Mouse (Mus musculus) stomach, embryonic 16.5 days (tissue): ENCODE measurements around the gene Trio. TPM values are rescaled to one million over a fixed set of nuclear protein-coding genes. Genes with fewer than 3 reads are reported as not detected.
A peak's percentile ranks its signal among the peaks of the same experiment; 100 is the strongest.

ENCODE experiments used
- ATAC-seq: fragments of 200-750 bp; cut with Nextera tagmentation; 2 replicates; pipeline ENCODE4 v1.8.0; 2017; ENCODE audit warnings: moderate number of reproducible peaks, moderate TSS enrichment; ENCODE audit not compliant: insufficient read depth, low FRiP score
- H3K27ac ChIP-seq: fragments of 300-500 bp; sonication (generic); 2 replicates; pipeline ENCODE4 v1.5.1; 2014; ENCODE audit warnings: low read length
- H3K27me3 ChIP-seq: fragments of 300-500 bp; sonication (generic); 2 replicates; pipeline ENCODE4 v1.6.1; 2014; ENCODE audit warnings: low read length, control low read depth, mixed read lengths; ENCODE audit not compliant: control insufficient read depth, insufficient read depth
- H3K36me3 ChIP-seq: fragments of 300-500 bp; sonication (generic); 2 replicates; pipeline ENCODE4 v1.6.1; 2014; ENCODE audit warnings: low read length; ENCODE audit not compliant: control insufficient read depth, insufficient read depth
- H3K4me1 ChIP-seq: fragments of 300-500 bp; sonication (generic); 2 replicates; pipeline ENCODE4 v1.6.1; 2014; ENCODE audit warnings: low read length, control low read depth, mixed read lengths; ENCODE audit not compliant: control insufficient read depth, insufficient read depth
- H3K4me2 ChIP-seq: fragments of 300-500 bp; sonication (generic); 2 replicates; pipeline ENCODE4 v1.6.1; 2014; ENCODE audit warnings: low read depth, low read length, mixed read lengths
- H3K4me3 ChIP-seq: fragments of 300-500 bp; sonication (generic); replicated peaks from 2 replicates; pipeline ENCODE4 v1.5.1; 2014; ENCODE audit warnings: mild to moderate bottlenecking, low read length
- H3K9ac ChIP-seq: fragments of 300-500 bp; sonication (generic); 2 replicates; pipeline ENCODE4 v1.6.1; 2014; ENCODE audit warnings: low read length
- H3K9me3 ChIP-seq: fragments of 300-500 bp; sonication (generic); replicated peaks from 2 replicates; pipeline ENCODE4 v1.6.1; 2016; ENCODE audit warnings: low read length, control low read depth; ENCODE audit not compliant: control insufficient read depth
- WGBS: fragments of 180-500 bp; shearing (Covaris S2); extraction: QIAGEN DNeasy Blood & Tissue Kit; methylation state at CpG from one replicate; pipeline ENCODE4 v1.1.7; 2014; 5-methylcytosine and 5-hydroxymethylcytosine counted together
- polyA plus RNA-seq: library from polyadenylated mRNA; unstranded; fragments of >200 nt; fragmentation: Nextera tagmentation; extraction: Ambion mirVana; gene quantifications from 2 replicates; pipeline ENCODE4 v1.2.1, GENCODE M21; 2015

Gene Trio
- polyA plus RNA-seq, 1 experiment from 2014 or later: 22.9 TPM

DNA sequence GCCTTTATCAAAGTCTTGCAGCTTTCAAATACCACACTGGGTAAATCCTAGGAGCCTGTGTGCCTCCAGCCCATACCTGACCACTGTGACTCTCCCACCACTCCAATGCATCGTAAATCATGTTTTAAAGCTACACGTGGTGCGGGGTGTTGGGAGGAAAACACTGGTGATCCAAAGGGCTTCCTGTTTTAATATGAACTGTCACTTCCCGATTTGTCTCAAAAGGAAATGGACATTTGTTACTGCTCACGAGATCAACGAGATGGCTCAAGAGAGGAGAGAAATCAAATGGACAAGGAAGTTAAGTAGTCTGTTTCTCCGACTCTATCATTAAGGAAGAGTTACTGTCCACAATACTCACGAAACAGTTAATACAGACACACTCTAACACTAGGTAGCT lies 84.6 kb downstream of the Trio start:
- no peaks in the 10 kb centered on the region for H3K9me3 ChIP-seq
- H3K4me3 ChIP-seq: no peak overlapping the region
- H3K27me3 ChIP-seq: no peaks in the 10 kb centered on the region
- H3K27ac ChIP-seq: no peak overlapping the region
- no peaks in the 10 kb centered on the region for H3K36me3 ChIP-seq
- no peak overlapping the region for H3K9ac ChIP-seq
- no peak overlapping the region for H3K4me2 ChIP-seq
- H3K4me1 ChIP-seq: peaks cover 53% of the 10 kb centered on the region
- no peak for ATAC-seq
- 55% methylated on average over 8 of the region's 8 CpGs for WGBS

DNA sequence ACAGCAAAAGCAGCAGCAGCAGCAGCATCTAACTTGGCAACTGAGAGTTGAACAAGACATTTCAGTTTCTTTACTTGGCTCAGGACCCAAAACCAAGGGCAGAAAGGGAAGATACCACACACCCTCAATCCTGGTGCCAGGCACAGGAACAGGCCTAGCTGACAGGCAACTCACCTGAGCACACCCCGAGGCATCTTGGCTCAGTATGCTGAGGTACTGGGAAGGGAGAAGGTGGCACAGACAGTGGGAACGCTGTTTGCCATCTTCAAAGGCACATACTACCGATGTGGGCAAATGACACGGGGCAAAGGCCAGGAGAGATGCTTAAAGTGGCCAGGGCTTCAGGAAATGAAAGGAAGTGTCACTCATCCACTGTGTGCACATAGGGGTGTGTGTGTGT lies 85.6 kb downstream of the Trio start:
- ATAC-seq: no peak
- WGBS: 70% methylated on average over 4 of the region's 4 CpGs
- no peaks in the 10 kb centered on the region for H3K27me3 ChIP-seq
- no peak overlapping the region for H3K27ac ChIP-seq
- no peaks in the 10 kb centered on the region for H3K9me3 ChIP-seq
- H3K4me2 ChIP-seq: no peak overlapping the region
- no peak overlapping the region for H3K4me3 ChIP-seq
- H3K9ac ChIP-seq: no peak overlapping the region
- no peaks in the 10 kb centered on the region for H3K36me3 ChIP-seq
- H3K4me1 ChIP-seq: peaks cover 53% of the 10 kb centered on the region

DNA sequence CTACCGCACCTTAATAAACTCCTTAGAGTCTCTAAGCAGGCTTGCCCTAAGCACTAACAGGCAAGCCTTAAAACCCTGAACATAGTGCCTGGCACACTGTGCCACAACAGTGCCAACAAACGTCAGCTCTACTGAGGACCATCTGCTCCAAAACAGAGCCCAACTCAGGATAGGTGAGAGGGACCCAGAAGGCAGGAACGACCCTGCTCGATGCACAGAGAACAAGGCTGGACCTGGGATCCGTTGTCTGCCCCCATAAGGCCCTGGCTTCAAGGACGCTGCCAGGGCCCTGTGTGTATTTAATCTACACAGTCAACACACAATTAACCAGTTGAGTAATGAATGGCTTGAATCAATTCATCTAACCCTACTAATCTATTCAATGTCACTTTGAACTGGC lies 86.8 kb downstream of the Trio start:
- WGBS: 60% methylated on average over 6 of the region's 6 CpGs
- H3K27me3 ChIP-seq: no peaks in the 10 kb centered on the region
- ATAC-seq: no peak
- H3K4me2 ChIP-seq: no peak overlapping the region
- no peaks in the 10 kb centered on the region for H3K9me3 ChIP-seq
- no peaks in the 10 kb centered on the region for H3K36me3 ChIP-seq
- H3K4me1 ChIP-seq: peaks cover 47% of the 10 kb centered on the region
- no peak overlapping the region for H3K27ac ChIP-seq
- H3K4me3 ChIP-seq: no peak overlapping the region
- no peak overlapping the region for H3K9ac ChIP-seq

DNA sequence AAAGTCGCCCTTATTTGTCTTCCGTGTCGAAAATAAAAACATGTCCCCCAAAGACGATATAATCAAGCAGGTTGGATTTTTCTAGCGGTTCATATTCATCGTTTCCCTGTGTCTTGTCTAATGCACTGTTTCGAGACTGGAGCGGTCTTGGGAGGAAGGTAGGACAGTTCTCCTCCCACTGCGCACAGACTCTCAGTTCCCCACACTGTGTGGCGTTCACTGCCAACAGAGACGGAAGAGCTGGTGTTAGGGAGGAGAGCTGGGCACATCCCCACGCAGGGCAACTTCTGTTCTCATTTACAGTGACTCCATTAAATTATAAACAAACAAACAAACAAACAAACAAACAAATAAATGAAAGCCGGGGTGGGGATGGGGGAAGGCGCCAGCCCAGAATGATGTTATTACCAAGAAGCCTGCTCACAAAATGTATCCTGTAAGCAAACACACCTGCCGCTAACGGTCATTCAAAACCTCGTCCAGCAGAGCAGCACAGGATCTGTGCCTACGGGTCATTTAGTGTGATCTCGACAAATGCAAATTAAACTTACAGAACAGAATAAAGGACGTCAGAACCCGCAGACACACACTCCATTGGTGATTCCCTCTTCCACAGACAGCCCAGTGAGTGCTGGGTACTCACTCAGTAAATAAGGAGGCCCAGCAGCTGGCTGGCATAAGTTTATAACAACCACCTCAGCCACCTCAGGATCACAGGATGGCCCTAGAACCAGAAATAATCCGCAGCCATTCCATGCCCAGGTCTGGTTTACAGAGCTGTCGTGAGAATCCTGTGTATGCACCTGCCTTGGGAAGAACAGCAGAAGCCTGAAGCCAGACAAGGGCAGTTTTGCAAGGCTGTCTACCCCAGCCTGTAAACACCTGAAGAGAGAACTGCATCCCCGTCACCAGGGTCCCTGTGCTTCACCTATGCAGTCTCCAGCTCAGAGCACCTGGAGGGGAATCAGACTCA lies 87.5 kb downstream of the Trio start:
- Histone ChIP-seq H3K4me1 (peaks cover 40% of the 10 kb centered on the region), H3K4me3 (peak overlapping the region; percentile 31), H3K9ac (peak overlapping the region; percentile 49), H3K4me2 (peak overlapping the region; percentile 53), H3K27ac (peak overlapping the region; percentile 30), H3K36me3 (no peaks in the 10 kb centered on the region), H3K27me3 (no peaks in the 10 kb centered on the region), H3K9me3 (no peaks in the 10 kb centered on the region)
- WGBS: 24% methylated on average over 24 of the region's 24 CpGs
- peak; percentile 61; the same call in 1 of the 2 replicates for ATAC-seq

DNA sequence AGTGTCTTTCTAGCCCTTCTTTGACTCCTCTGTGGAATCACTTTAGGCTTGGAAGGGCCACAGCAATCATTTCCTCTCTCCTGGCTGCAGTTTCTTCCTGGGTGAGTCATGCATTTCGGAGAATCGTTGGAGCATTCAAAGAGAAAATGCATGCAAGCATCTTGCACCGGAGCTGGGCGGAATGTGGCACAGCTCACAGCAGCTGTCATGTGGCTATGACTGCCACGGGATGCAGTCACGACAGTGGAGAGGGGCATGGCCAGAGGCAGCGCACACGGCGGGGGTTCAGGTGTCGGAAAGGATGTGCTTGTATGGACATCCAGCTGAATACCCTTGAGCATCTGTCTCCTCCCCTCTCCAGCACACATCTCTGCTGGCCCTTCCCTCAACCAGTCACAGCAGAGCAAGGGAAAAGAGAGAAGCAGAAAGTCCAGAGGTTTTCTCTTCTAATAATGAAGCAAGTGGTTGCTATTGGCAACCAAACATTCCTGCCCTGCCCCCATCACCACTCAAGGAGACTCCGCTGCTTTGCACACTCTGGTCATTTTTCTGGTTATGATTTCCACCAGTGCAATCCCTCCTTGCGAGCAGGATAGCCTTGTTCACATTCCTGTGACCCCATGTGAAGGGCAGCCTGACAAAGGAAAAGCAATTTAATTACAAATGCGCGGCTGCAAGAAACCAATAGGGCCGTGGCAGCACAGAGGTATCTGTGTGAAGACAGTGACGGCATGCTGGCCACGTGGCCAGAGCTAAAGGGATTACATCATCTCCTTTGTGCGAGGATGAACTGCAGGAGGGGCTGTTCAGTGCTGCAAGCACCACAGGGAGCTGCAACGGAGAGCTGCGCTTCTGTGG lies 88.4 kb downstream of the Trio start:
- Histone ChIP-seq H3K4me1 (peaks cover 37% of the 10 kb centered on the region), H3K27ac (peak overlapping the region; percentile 47), H3K27me3 (no peaks in the 10 kb centered on the region), H3K9me3 (no peaks in the 10 kb centered on the region), H3K36me3 (no peaks in the 10 kb centered on the region), H3K9ac (peak overlapping the region; percentile 49), H3K4me2 (peak overlapping the region; percentile 53), H3K4me3 (peak overlapping the region; percentile 31)
- peak; percentile 89 for ATAC-seq
- 19% methylated on average over 20 of the region's 20 CpGs for WGBS

DNA sequence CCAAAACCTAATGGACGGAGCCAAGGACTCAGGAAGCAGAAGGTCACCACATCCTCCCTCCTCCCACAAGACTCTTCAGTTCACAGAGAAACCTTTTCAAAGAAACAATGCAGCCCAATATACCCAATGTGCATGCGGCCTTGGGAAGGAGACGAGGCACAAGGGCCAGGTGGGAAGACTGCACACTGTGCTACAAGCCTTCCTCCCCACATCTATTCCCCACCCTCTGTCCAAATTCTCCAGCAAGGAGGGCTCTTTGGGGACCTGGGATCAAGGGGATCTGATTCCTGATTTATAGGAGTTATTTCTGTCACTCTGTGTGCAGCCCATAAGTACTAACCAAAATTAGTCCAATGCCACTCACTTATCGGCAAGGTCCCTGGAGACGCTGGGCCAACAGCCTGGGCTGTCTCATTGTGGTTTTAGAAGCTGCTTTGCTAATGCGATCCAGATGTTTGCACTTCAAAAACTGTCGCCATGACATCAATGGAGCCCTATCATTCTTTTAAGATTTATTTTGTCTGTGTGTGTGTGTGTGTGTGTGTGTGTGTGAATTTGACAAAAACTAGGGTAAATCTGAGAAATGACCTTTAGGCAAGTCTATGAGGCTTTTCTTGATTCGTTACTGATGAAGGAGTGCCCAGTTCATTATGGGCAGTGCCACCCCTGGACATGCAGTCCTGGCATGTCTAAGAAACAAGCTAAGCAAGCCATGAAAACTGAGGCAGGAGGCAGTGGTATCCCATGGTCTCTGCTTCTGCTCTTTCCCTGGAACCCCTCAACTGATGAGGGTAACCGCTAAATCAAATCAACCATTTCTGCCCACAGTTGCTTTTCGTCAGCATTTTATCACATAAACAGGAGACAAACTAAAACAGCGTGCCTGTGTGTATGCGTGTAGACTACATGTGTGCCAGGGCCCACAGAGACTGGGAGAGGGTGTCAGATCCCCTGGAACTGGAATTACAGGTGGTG lies 89.6 kb downstream of the Trio start:
- no peaks in the 10 kb centered on the region for H3K36me3 ChIP-seq
- H3K4me2 ChIP-seq: no peak overlapping the region
- H3K27me3 ChIP-seq: no peaks in the 10 kb centered on the region
- H3K4me3 ChIP-seq: no peak overlapping the region
- no peaks in the 10 kb centered on the region for H3K9me3 ChIP-seq
- no peak overlapping the region for H3K27ac ChIP-seq
- H3K4me1 ChIP-seq: peaks cover 28% of the 10 kb centered on the region
- H3K9ac ChIP-seq: no peak overlapping the region
- 73% methylated on average over 12 of the region's 12 CpGs for WGBS
- ATAC-seq: no peak

DNA sequence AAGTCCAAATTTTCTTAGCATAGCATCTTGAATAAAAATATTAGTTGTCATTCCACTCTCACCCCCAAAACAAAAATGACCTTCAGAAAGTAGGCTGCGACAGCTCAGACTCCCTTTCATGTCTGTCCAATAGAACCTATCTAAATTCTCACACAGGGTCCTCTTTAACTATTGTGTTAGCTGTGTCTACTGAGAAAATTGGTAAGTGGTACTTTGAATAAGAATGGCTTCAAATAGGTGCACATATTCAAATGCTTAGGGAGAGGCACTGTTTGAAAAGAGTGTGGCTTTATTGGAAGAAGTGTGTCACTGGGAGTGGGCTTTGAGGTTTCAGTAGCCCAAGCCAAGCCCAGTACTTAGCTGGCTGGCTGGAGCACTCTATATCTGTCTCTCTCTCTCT lies 92.4 kb downstream of the Trio start:
- H3K4me3 ChIP-seq: no peak overlapping the region
- no peaks in the 10 kb centered on the region for H3K9me3 ChIP-seq
- H3K9ac ChIP-seq: no peak overlapping the region
- WGBS: 88% methylated on average over 1 of the region's 1 CpGs
- peaks cover 17% of the 10 kb centered on the region for H3K4me1 ChIP-seq
- no peak for ATAC-seq
- H3K27me3 ChIP-seq: no peaks in the 10 kb centered on the region
- no peaks in the 10 kb centered on the region for H3K36me3 ChIP-seq
- H3K27ac ChIP-seq: no peak overlapping the region
- H3K4me2 ChIP-seq: no peak overlapping the region

DNA sequence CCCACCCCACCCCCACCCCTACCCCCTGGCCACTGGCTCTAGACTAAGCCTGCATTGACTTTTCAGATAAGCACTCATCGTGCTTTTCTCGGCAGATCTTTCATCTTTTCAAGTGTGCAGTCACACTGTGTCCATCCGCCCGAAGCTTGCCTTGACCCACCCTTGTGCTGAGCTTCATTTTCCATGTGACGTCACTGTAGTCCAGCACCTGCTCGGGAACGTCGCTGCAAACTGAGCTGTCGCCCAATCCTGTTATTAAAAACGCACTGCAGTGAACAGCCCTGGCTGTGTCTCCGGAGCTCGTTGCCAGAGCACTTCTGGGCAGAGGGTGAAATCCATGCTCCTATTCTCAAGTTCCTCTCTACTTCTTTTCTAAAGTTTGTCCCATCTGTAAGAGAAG lies 93.8 kb downstream of the Trio start:
- no peak overlapping the region for H3K4me2 ChIP-seq
- peaks cover 14% of the 10 kb centered on the region for H3K4me1 ChIP-seq
- H3K27me3 ChIP-seq: no peaks in the 10 kb centered on the region
- no peak overlapping the region for H3K4me3 ChIP-seq
- no peaks in the 10 kb centered on the region for H3K9me3 ChIP-seq
- no peaks in the 10 kb centered on the region for H3K36me3 ChIP-seq
- 57% methylated on average over 12 of the region's 12 CpGs for WGBS
- no peak overlapping the region for H3K27ac ChIP-seq
- ATAC-seq: no peak
- no peak overlapping the region for H3K9ac ChIP-seq
